Mouse (Mus musculus) heart, adult 2 months (tissue): ENCODE measurements around the gene Mtmr4. TPM values are rescaled to one million over a fixed set of nuclear protein-coding genes. Genes with fewer than 3 reads are reported as not detected.
A peak's percentile ranks its signal among the peaks of the same experiment; 100 is the strongest.

Experiments
- DNase-seq, 2 experiments: peaks; one replicate each; pipeline ENCODE4 v3.0.0; 2021
- H3K27ac ChIP-seq: fragments of 200-600 bp; 2 replicates; pipeline ENCODE4 v1.8.1; 2022
- H3K27me3 ChIP-seq: fragments of 200-500 bp; 2 replicates; pipeline ENCODE4 v1.6.1; 2012; ENCODE audit warnings: mild to moderate bottlenecking, low read length, inconsistent platforms, mixed read lengths; ENCODE audit not compliant: control insufficient read depth, insufficient read depth
- H3K36me3 ChIP-seq: fragments of 200-500 bp; 2 replicates; pipeline ENCODE4 v1.6.1; 2012; ENCODE audit warnings: low read length, inconsistent platforms; ENCODE audit not compliant: control insufficient read depth, insufficient read depth
- H3K4me1 ChIP-seq: fragments of 200-500 bp; 2 replicates; pipeline ENCODE4 v1.6.1; 2011; ENCODE audit warnings: low read length; ENCODE audit not compliant: control insufficient read depth, insufficient read depth
- H3K4me3 ChIP-seq: fragments of 200-600 bp; 2 replicates; pipeline ENCODE4 v1.8.1; 2022
- H3K79me2 ChIP-seq: fragments of 200-500 bp; replicated peaks from 2 replicates; pipeline ENCODE4 v1.6.1; 2012; ENCODE audit warnings: mild to moderate bottlenecking, inconsistent platforms, low read length, moderate library complexity, mixed read lengths; ENCODE audit not compliant: control insufficient read depth, insufficient read depth
- H3K9ac ChIP-seq: fragments of 200-500 bp; 2 replicates; pipeline ENCODE4 v1.6.1; 2012; ENCODE audit warnings: low read depth, mild to moderate bottlenecking, control low read depth, inconsistent platforms, low read length, mixed read lengths
- CTCF ChIP-seq: fragments of 200-600 bp; IDR thresholded peaks from 2 replicates; pipeline ENCODE4 v1.8.1; 2022; ENCODE audit warnings: antibody characterized with exemption, mild to moderate bottlenecking, moderate library complexity
- EP300 ChIP-seq: fragments of 200-500 bp; IDR thresholded peaks from 2 replicates; pipeline ENCODE4 v1.6.1; 2011; ENCODE audit warnings: low read depth, low read length, control low read depth; ENCODE audit not compliant: insufficient read depth
- POLR2A ChIP-seq: fragments of 200-500 bp; IDR thresholded peaks from 2 replicates; pipeline ENCODE4 v1.6.1; 2011; ENCODE audit warnings: mild to moderate bottlenecking, low read depth, low read length, control low read depth; ENCODE audit not compliant: insufficient read depth
- WGBS: fragments of 180-500 bp; shearing (Covaris S2); methylation state at CpG from one replicate; pipeline ENCODE4 v1.1.7; 2018; 5-methylcytosine and 5-hydroxymethylcytosine counted together
- intact Hi-C: fragments of 180-260 bp; cut with DNase I; formaldehyde crosslinking; loops from one replicate; pipeline ENCODE4 v1.15.1; 2025
- polyA plus RNA-seq: library from polyadenylated mRNA; depleted of rRNA; stranded (reverse); fragments of >200 nt; gene quantifications from 2 replicates; pipeline ENCODE4 v1.2.3, GENCODE M21; 2012
- total RNA-seq, 2 experiments: library from RNA; stranded (reverse); gene quantifications; 2 replicates each; pipeline ENCODE4 v1.2.3; 2021

Mtmr4 gene
- total and polyA plus RNA-seq, 3 experiments: 7.9 to 27.8 (median 24.7) TPM

- WGBS: 87% methylated on average over 5 of the region's 5 CpGs
- no peak for DNase-seq
- Histone ChIP-seq H3K4me3 (no peak overlapping the region), H3K4me1 (peaks cover 17% of the 10 kb centered on the region), H3K36me3 (peaks cover 14% of the 10 kb centered on the region), H3K27ac (no peak overlapping the region), H3K9ac (no peak overlapping the region), H3K27me3 (no peaks in the 10 kb centered on the region), H3K79me2 (no peaks in the 10 kb centered on the region)
- intact Hi-C loops: no loop called here
- TF ChIP-seq POLR2A: no peak
- TF ChIP-seq EP300: no peak
- TF ChIP-seq CTCF: no peak
Measured at GRCm38 (mm10) chr11:87587211-87587874, 4.6 kb upstream of the Mtmr4 start.

GRCm38 (mm10) chr11:87589605-87590004 is 2.4 kb upstream of the Mtmr4 start:
- Histone ChIP-seq H3K27ac (peak overlapping the region; percentile 97), H3K27me3 (no peaks in the 10 kb centered on the region), H3K36me3 (peaks cover 9% of the 10 kb centered on the region), H3K79me2 (no peaks in the 10 kb centered on the region), H3K9ac (no peak overlapping the region; the same call in 1 of the 2 replicates), H3K4me1 (peaks cover 12% of the 10 kb centered on the region), H3K4me3 (no peak overlapping the region)
- DNase-seq: no peak
- 74% methylated on average over 8 of the region's 8 CpGs for WGBS
- no peak for TF ChIP-seq CTCF
- TF ChIP-seq POLR2A: no peak
- no peak for TF ChIP-seq EP300
- intact Hi-C loops: loop anchor here (5.0 kb wide), 2 partner anchors 167 to 372 kb away; no protein-coding TSS in a partner anchor

GRCm38 (mm10) chr11:87590841-87591525 is 979 bp upstream of the Mtmr4 start:
- H3K4me3 ChIP-seq: peak overlapping the region; percentile 81
- no peaks in the 10 kb centered on the region for H3K27me3 ChIP-seq
- TF ChIP-seq POLR2A (no peak), CTCF (no peak), EP300 (no peak)
- DNase-seq: peak; percentile 54 to 73
- H3K9ac ChIP-seq: peak overlapping the region; percentile 85
- H3K27ac ChIP-seq: peak overlapping the region; percentile 97
- H3K79me2 ChIP-seq: no peaks in the 10 kb centered on the region
- H3K4me1 ChIP-seq: peaks cover 13% of the 10 kb centered on the region
- intact Hi-C loops: loop anchor here (5.0 kb wide), 2 partner anchors 169 to 374 kb away; no protein-coding TSS in a partner anchor
- WGBS: 1% methylated on average over 25 of the region's 25 CpGs
- peaks cover 9% of the 10 kb centered on the region for H3K36me3 ChIP-seq

- TF ChIP-seq EP300 (no peak), POLR2A (no peak), CTCF (peak; percentile 52)
- H3K27me3 ChIP-seq: no peaks in the 10 kb centered on the region
- no peak for DNase-seq
- peak overlapping the region; percentile 99 for H3K27ac ChIP-seq
- H3K4me3 ChIP-seq: peak overlapping the region; percentile 66
- intact Hi-C loops: loop anchor here (5.0 kb wide), 2 partner anchors 170 to 375 kb away; no protein-coding TSS in a partner anchor
- peak overlapping the region; percentile 74 for H3K9ac ChIP-seq
- H3K4me1 ChIP-seq: peaks cover 14% of the 10 kb centered on the region
- no peaks in the 10 kb centered on the region for H3K79me2 ChIP-seq
- peaks cover 9% of the 10 kb centered on the region for H3K36me3 ChIP-seq
- 0% methylated on average over 15 of the region's 15 CpGs for WGBS
Measured at GRCm38 (mm10) chr11:87592354-87592695, 363 bp downstream of the Mtmr4 start.

- peak overlapping the region; percentile 66 for H3K4me3 ChIP-seq
- peaks cover 14% of the 10 kb centered on the region for H3K4me1 ChIP-seq
- H3K79me2 ChIP-seq: no peaks in the 10 kb centered on the region
- no peak for DNase-seq
- H3K27ac ChIP-seq: peak overlapping the region; percentile 99
- intact Hi-C loops: loop anchor here (5.0 kb wide), 2 partner anchors 171 to 376 kb away; no protein-coding TSS in a partner anchor
- peaks cover 9% of the 10 kb centered on the region for H3K36me3 ChIP-seq
- H3K27me3 ChIP-seq: no peaks in the 10 kb centered on the region
- WGBS: 41% methylated on average over 13 of the region's 13 CpGs
- TF ChIP-seq POLR2A (no peak), EP300 (no peak), CTCF (no peak)
- H3K9ac ChIP-seq: peak overlapping the region; percentile 74
Measured at GRCm38 (mm10) chr11:87592713-87593598, 994 bp downstream of the Mtmr4 start.
